Mouse (Mus musculus) cerebellum, postnatal 14 days (tissue): Measurements from ENCODE around the gene Mmaa.

Source experiments
- DNase-seq, 2 experiments: peaks; one replicate each; pipeline ENCODE4 v3.0.0; 2021; ENCODE audit warnings: mixed read lengths in 2 of 2

Mmaa gene

GRCm38 (mm10) chr8:79286424-79286823 lies 8.3 kb downstream of the Mmaa start:
- DNase-seq: no peak

- no peak for DNase-seq
Observed at GRCm38 (mm10) chr8:79284626-79285025, 10.1 kb downstream of the Mmaa start.

GRCm38 (mm10) chr8:79281376-79281890 lies 13.3 kb downstream of the Mmaa start:
- no peak for DNase-seq

GRCm38 (mm10) chr8:79277264-79277870 lies 17.4 kb downstream of the Mmaa start:
- no peak for DNase-seq

GRCm38 (mm10) chr8:79274940-79275339 lies 19.8 kb downstream of the Mmaa start:
- DNase-seq: no peak

- DNase-seq: no peak
Observed at GRCm38 (mm10) chr8:79273776-79274175, 21.0 kb downstream of the Mmaa start.

GRCm38 (mm10) chr8:79272676-79273075 lies 22.1 kb downstream of the Mmaa start:
- DNase-seq: no peak

GRCm38 (mm10) chr8:79268921-79269320 lies 25.8 kb downstream of the Mmaa start:
- DNase-seq: no peak

- DNase-seq: no peak
Observed at GRCm38 (mm10) chr8:79261920-79262319, 32.8 kb downstream of the Mmaa start.

- no peak for DNase-seq
Observed at GRCm38 (mm10) chr8:79256076-79256705, 38.5 kb downstream of the Mmaa start.

GRCm38 (mm10) chr8:79253742-79254141 lies 41.0 kb downstream of the Mmaa start:
- peak; percentile 59 to 72 for DNase-seq

- DNase-seq: no peak
Observed at GRCm38 (mm10) chr8:79248470-79248869, 46.3 kb downstream of the Mmaa start, which contains the start of gene 1700011L22Rik. Gene 1700011L22Rik (minus strand): TSS chr8:79248570.

GRCm38 (mm10) chr8:79243422-79243821 lies 51.3 kb downstream of the Mmaa start:
- DNase-seq: no peak

GRCm38 (mm10) chr8:79239996-79240395 lies 54.7 kb downstream of the Mmaa start:
- no peak for DNase-seq

- no peak for DNase-seq
Observed at GRCm38 (mm10) chr8:79239320-79239719, 55.4 kb downstream of the Mmaa start.

- DNase-seq: no peak
Observed at GRCm38 (mm10) chr8:79229266-79229888, 65.4 kb downstream of the Mmaa start.

GRCm38 (mm10) chr8:79227916-79228315 lies 66.8 kb downstream of the Mmaa start:
- no peak for DNase-seq

GRCm38 (mm10) chr8:79227194-79227593 lies 67.5 kb downstream of the Mmaa start:
- no peak for DNase-seq

- DNase-seq: no peak
Observed at GRCm38 (mm10) chr8:79226046-79226445, 68.7 kb downstream of the Mmaa start.

- DNase-seq: no peak
Observed at GRCm38 (mm10) chr8:79225586-79225985, 69.2 kb downstream of the Mmaa start.

GRCm38 (mm10) chr8:79224363-79224762 lies 70.4 kb downstream of the Mmaa start:
- no peak for DNase-seq

- no peak for DNase-seq
Observed at GRCm38 (mm10) chr8:79222752-79223141, 72.0 kb downstream of the Mmaa start.

GRCm38 (mm10) chr8:79222106-79222751 lies 72.5 kb downstream of the Mmaa start:
- peak; percentile 58 to 74 for DNase-seq
